Comparison of ENCODE assay signal across 8 mouse cellular contexts in genomic region chr7:34746165-34746564, GRCm38 (mm10).
DNase-seq lines count a peak whose midpoint lies in the region; ATAC-seq and TF ChIP-seq lines count a peak whose summit lies in the region.

No protein-coding gene starts in this region.

- DNase-seq in intestine, embryonic 14.5 days (ENCODE audit: low spot score) = peak; percentile 66
- DNase-seq in fibroblast of lung, adult 2 months (ENCODE audit: low read depth) = peak; percentile 24
- DNase-seq in midbrain, embryonic 14.5 days = peak; percentile 28
- DNase-seq in left cerebral cortex, adult 11 months (ENCODE audit: low spot score) = no peak
- DNase-seq in embryo, embryonic 11 days = no peak

- peaks cover 12% of the 10 kb centered on the region; the same call in 1 of the 2 replicates for H3K4me1 ChIP-seq in intestine, embryonic 14.5 days (replicated peaks; ENCODE audit: control insufficient read depth, insufficient read depth, low read length)
- no peaks in the 10 kb centered on the region for H3K4me1 ChIP-seq in intestine, postnatal 0 days (replicated peaks; ENCODE audit: control insufficient read depth, insufficient read depth, low read length)
- H3K4me1 ChIP-seq in kidney, embryonic 14.5 days (ENCODE audit: control insufficient read depth, insufficient read depth, low read length) = peaks cover 19% of the 10 kb centered on the region; the same call in 1 of the 2 replicates
- H3K4me1 ChIP-seq in midbrain, embryonic 14.5 days (ENCODE audit: control insufficient read depth, insufficient read depth, low read length) = peaks cover 7% of the 10 kb centered on the region; the same call in 1 of the 2 replicates

- no peaks in the 10 kb centered on the region for H3K9me3 ChIP-seq in intestine, embryonic 14.5 days (ENCODE audit: control insufficient read depth, low read length)
- no peaks in the 10 kb centered on the region for H3K9me3 ChIP-seq in intestine, postnatal 0 days (ENCODE audit: control insufficient read depth)
- no peaks in the 10 kb centered on the region for H3K9me3 ChIP-seq in kidney, embryonic 14.5 days (ENCODE audit: control insufficient read depth, low read length)
- no peaks in the 10 kb centered on the region for H3K9me3 ChIP-seq in midbrain, embryonic 14.5 days (ENCODE audit: control insufficient read depth, low read length)

- WGBS in intestine, embryonic 14.5 days = 30% methylated on average over 9 of the region's 9 CpGs
- 34% methylated on average over 9 of the region's 9 CpGs for WGBS in intestine, postnatal 0 days
- WGBS in kidney, embryonic 14.5 days = 28% methylated on average over 9 of the region's 9 CpGs
- 46% methylated on average over 9 of the region's 9 CpGs for WGBS in midbrain, embryonic 14.5 days

- peak; percentile 59 for ATAC-seq in intestine, embryonic 14.5 days (replicated peaks; ENCODE audit: low FRiP score, low TSS enrichment, low read depth)
- no peak for ATAC-seq in intestine, postnatal 0 days
- peak; percentile 50 for ATAC-seq in kidney, embryonic 14.5 days (ENCODE audit: low FRiP score, low TSS enrichment)
- no peak for ATAC-seq in midbrain, embryonic 14.5 days (ENCODE audit: low FRiP score, low TSS enrichment)
- ATAC-seq in granulocyte monocyte progenitor cell, adult 5-6 weeks (replicated peaks; ENCODE audit: poor library complexity, severe bottlenecking) = no peak; the same call in 1 of the 2 replicates

- no peak for TF ChIP-seq CTCF in intestine, postnatal 0 days (IDR thresholded peaks at IDR 0.05; ENCODE audit: low read depth)

- no peaks in the 10 kb centered on the region for H3K27me3 ChIP-seq in intestine, embryonic 14.5 days (replicated peaks; ENCODE audit: control insufficient read depth, insufficient read depth, low read length)
- no peaks in the 10 kb centered on the region for H3K27me3 ChIP-seq in intestine, postnatal 0 days (replicated peaks; ENCODE audit: control insufficient read depth, insufficient read depth, low read length)
- H3K27me3 ChIP-seq in kidney, embryonic 14.5 days (ENCODE audit: control insufficient read depth, insufficient read depth, low read length) = no peaks in the 10 kb centered on the region
- H3K27me3 ChIP-seq in midbrain, embryonic 14.5 days (ENCODE audit: control insufficient read depth, insufficient read depth, low read length) = no peaks in the 10 kb centered on the region

- no peak overlapping the region for H3K4me2 ChIP-seq in intestine, embryonic 14.5 days (ENCODE audit: low read length)
- H3K4me2 ChIP-seq in intestine, postnatal 0 days (replicated peaks; ENCODE audit: low read depth) = no peak overlapping the region
- H3K4me2 ChIP-seq in kidney, embryonic 14.5 days (replicated peaks; ENCODE audit: low read depth, low read length) = no peak overlapping the region
- no peak overlapping the region for H3K4me2 ChIP-seq in midbrain, embryonic 14.5 days (ENCODE audit: low read length)

- peak overlapping the region; percentile 71; the same call in 1 of the 2 replicates for H3K27ac ChIP-seq in intestine, embryonic 14.5 days (ENCODE audit: low read depth)
- H3K27ac ChIP-seq in intestine, postnatal 0 days (ENCODE audit: low read depth, low read length) = no peak overlapping the region; the same call in 1 of the 2 replicates
- peak overlapping the region; percentile 75; the same call in 1 of the 2 replicates for H3K27ac ChIP-seq in kidney, embryonic 14.5 days (ENCODE audit: low read depth, low read length)
- H3K27ac ChIP-seq in midbrain, embryonic 14.5 days (replicated peaks; ENCODE audit: low read depth, low read length) = peak overlapping the region; percentile 49; the same call in 1 of the 2 replicates

- H3K36me3 ChIP-seq in intestine, embryonic 14.5 days (ENCODE audit: control insufficient read depth, insufficient read depth, low read length) = no peaks in the 10 kb centered on the region
- H3K36me3 ChIP-seq in intestine, postnatal 0 days (ENCODE audit: control insufficient read depth, insufficient read depth) = no peaks in the 10 kb centered on the region
- no peaks in the 10 kb centered on the region for H3K36me3 ChIP-seq in kidney, embryonic 14.5 days (ENCODE audit: control insufficient read depth, insufficient read depth, low read length)
- no peaks in the 10 kb centered on the region for H3K36me3 ChIP-seq in midbrain, embryonic 14.5 days (ENCODE audit: control insufficient read depth, insufficient read depth, low read length)

- H3K4me3 ChIP-seq in intestine, embryonic 14.5 days (ENCODE audit: low read depth, low read length) = no peak overlapping the region
- H3K4me3 ChIP-seq in intestine, postnatal 0 days (ENCODE audit: low read depth, low read length) = no peak overlapping the region
- no peak overlapping the region for H3K4me3 ChIP-seq in kidney, embryonic 14.5 days (ENCODE audit: low read length)
- H3K4me3 ChIP-seq in midbrain, embryonic 14.5 days (replicated peaks; ENCODE audit: low read depth, low read length) = no peak overlapping the region

- H3K9ac ChIP-seq in intestine, embryonic 14.5 days (ENCODE audit: low read length) = no peak overlapping the region
- H3K9ac ChIP-seq in intestine, postnatal 0 days (ENCODE audit: low read depth, low read length) = no peak overlapping the region
- no peak overlapping the region; the same call in 1 of the 2 replicates for H3K9ac ChIP-seq in kidney, embryonic 14.5 days (ENCODE audit: low read depth, low read length)
- H3K9ac ChIP-seq in midbrain, embryonic 14.5 days (replicated peaks; ENCODE audit: low read length) = no peak overlapping the region

Comparison
In these comparisons a context has a peak if more than half of its experiments do, and no peak if none do; other contexts are left out.
1. ATAC-seq: peak in intestine, embryonic 14.5 days (single experiment) and kidney, embryonic 14.5 days (single experiment); none in intestine, postnatal 0 days (single experiment), midbrain, embryonic 14.5 days (single experiment) and granulocyte monocyte progenitor cell, adult 5-6 weeks (single experiment).
2. DNase-seq: peak in intestine, embryonic 14.5 days (single experiment), fibroblast of lung, adult 2 months (single experiment) and midbrain, embryonic 14.5 days (single experiment); none in left cerebral cortex, adult 11 months (single experiment) and embryo, embryonic 11 days (single experiment).